Mouse (Mus musculus): ENCODE data around the gene Mttp.

GRCm38 (mm10) chr3:138095718-138096117 is 49.0 kb downstream of the Mttp start:
- TF ChIP-seq CTCF (IDR thresholded peaks at IDR 0.05; ENCODE audit: borderline replicate concordance, extremely low read depth, insufficient read depth, insufficient read length) = no peak
- no peak for TF ChIP-seq POLR2A (IDR thresholded peaks at IDR 0.05; ENCODE audit: borderline replicate concordance, extremely low read depth, insufficient read depth, insufficient read length, poor library complexity, severe bottlenecking)
